In genomic region chr5:35525469-35526123, GRCm38 (mm10) we compare ENCODE assay signal across 8 mouse cellular contexts. TPM values are rescaled to one million over a fixed set of nuclear protein-coding genes. Genes with fewer than 3 reads are reported as not detected.
A peak's percentile ranks its signal among the peaks of the same experiment; 100 is the strongest.
DNase-seq lines count a peak whose midpoint lies in the region; ATAC-seq and TF ChIP-seq lines count a peak whose summit lies in the region.

Cpz (minus strand) TSS chr5:35525698.

- H3K9me3 ChIP-seq in heart, embryonic 12.5 days (replicated peaks), result no peaks in the 10 kb centered on the region
- H3K9me3 ChIP-seq in forebrain, embryonic 16.5 days (ENCODE audit: control insufficient read depth, low read length), result no peaks in the 10 kb centered on the region
- no peaks in the 10 kb centered on the region for H3K9me3 ChIP-seq in limb, embryonic 13.5 days

- DNase-seq in heart, adult 8-10 months (ENCODE audit: low spot score), result no peak
- DNase-seq in NIH3T3 (ENCODE audit: low read depth), result peak; percentile 51
- no peak for DNase-seq in B cell, adult 2 months
- DNase-seq in adrenal gland, postnatal 25 days, result no peak

- H3K4me1 ChIP-seq in heart, embryonic 12.5 days (replicated peaks), result peaks cover 17% of the 10 kb centered on the region
- H3K4me1 ChIP-seq in forebrain, embryonic 16.5 days (replicated peaks; ENCODE audit: control insufficient read depth, insufficient read depth, low read length), result peaks cover 5% of the 10 kb centered on the region; the same call in 1 of the 2 replicates
- H3K4me1 ChIP-seq in limb, embryonic 13.5 days, result peaks cover 22% of the 10 kb centered on the region
- peaks cover 13% of the 10 kb centered on the region for H3K4me1 ChIP-seq in olfactory bulb, adult 2 months (ENCODE audit: control insufficient read depth, insufficient read depth, low read length)

- no peak for TF ChIP-seq POLR2A in olfactory bulb, adult 2 months (IDR thresholded peaks at IDR 0.05; ENCODE audit: insufficient read depth, low read depth, low read length)

- H3K36me3 ChIP-seq in heart, embryonic 12.5 days, result no peaks in the 10 kb centered on the region
- no peaks in the 10 kb centered on the region for H3K36me3 ChIP-seq in forebrain, embryonic 16.5 days (ENCODE audit: control insufficient read depth, insufficient read depth)
- no peaks in the 10 kb centered on the region for H3K36me3 ChIP-seq in limb, embryonic 13.5 days

- peak within 1 kb of the TSS; percentile 40; the same call in 1 of the 2 replicates for H3K9ac ChIP-seq in heart, embryonic 12.5 days
- 0 out of 2 replicates have a peak within 1 kb of the TSS, but pooled peaks have one; percentile 39 for H3K9ac ChIP-seq in forebrain, embryonic 16.5 days (replicated peaks; ENCODE audit: low read depth, low read length)
- H3K9ac ChIP-seq in limb, embryonic 13.5 days, result peak within 1 kb of the TSS; percentile 67

- WGBS in heart, embryonic 12.5 days, result 2% methylated on average over 29 of the region's 29 CpGs
- 2% methylated on average over 29 of the region's 29 CpGs for WGBS in forebrain, embryonic 16.5 days
- 3% methylated on average over 29 of the region's 29 CpGs for WGBS in limb, embryonic 13.5 days
- WGBS in olfactory bulb, adult 2 months, result 8% methylated on average over 29 of the region's 29 CpGs

- H3K27ac ChIP-seq in heart, embryonic 12.5 days (ENCODE audit: poor library complexity, severe bottlenecking), result no peak within 1 kb of the TSS
- no peak within 1 kb of the TSS for H3K27ac ChIP-seq in forebrain, embryonic 16.5 days (ENCODE audit: low read length)
- no peak within 1 kb of the TSS for H3K27ac ChIP-seq in limb, embryonic 13.5 days
- no peak within 1 kb of the TSS for H3K27ac ChIP-seq in olfactory bulb, adult 2 months (ENCODE audit: insufficient read depth, low read depth, low read length)

- peaks cover 75% of the 10 kb centered on the region for H3K27me3 ChIP-seq in heart, embryonic 12.5 days (replicated peaks)
- H3K27me3 ChIP-seq in forebrain, embryonic 16.5 days (replicated peaks; ENCODE audit: control insufficient read depth, insufficient read depth, low read length), result peaks cover 15% of the 10 kb centered on the region
- H3K27me3 ChIP-seq in limb, embryonic 13.5 days, result peaks cover 50% of the 10 kb centered on the region

- peak within 1 kb of the TSS; percentile 63 for H3K4me2 ChIP-seq in heart, embryonic 12.5 days
- H3K4me2 ChIP-seq in forebrain, embryonic 16.5 days (ENCODE audit: low read length), result peak within 1 kb of the TSS; percentile 50
- H3K4me2 ChIP-seq in limb, embryonic 13.5 days (replicated peaks), result peak within 1 kb of the TSS; percentile 70

- peak; percentile 69 for ATAC-seq in heart, embryonic 12.5 days (ENCODE audit: insufficient number of reproducible peaks, low FRiP score)
- ATAC-seq in forebrain, embryonic 16.5 days, result peak; percentile 84
- ATAC-seq in limb, embryonic 13.5 days (ENCODE audit: low FRiP score, low read depth), result peak; percentile 84

- TF ChIP-seq CTCF in olfactory bulb, adult 2 months (IDR thresholded peaks at IDR 0.05; ENCODE audit: insufficient read depth, low read depth, low read length), result no peak

- H3K4me3 ChIP-seq in heart, embryonic 12.5 days, result peak within 1 kb of the TSS; percentile 37
- H3K4me3 ChIP-seq in forebrain, embryonic 16.5 days (replicated peaks; ENCODE audit: low read length), result peak within 1 kb of the TSS; percentile 24
- peak within 1 kb of the TSS; percentile 38 for H3K4me3 ChIP-seq in limb, embryonic 13.5 days
- H3K4me3 ChIP-seq in olfactory bulb, adult 2 months (ENCODE audit: insufficient read depth, low read depth, low read length), result 0 out of 2 replicates have a peak within 1 kb of the TSS, but pooled peaks have one; percentile 0

RNA-seq across cellular contexts. Expression of gene Cpz, which starts in this region (rescaled TPM):
- 5.8 and 6.0 TPM in 2 replicates for polyA plus RNA-seq in heart, embryonic 12.5 days (2016; fragmentation: Nextera tagmentation; extraction: Ambion mirVana)
- total RNA-seq in heart, adult 8-10 months (2022), result under 1 TPM in 3 of 4 experiments, not detected in 1; 0.25 to 0.59 (median 0.41) TPM
- polyA plus RNA-seq in forebrain, embryonic 16.5 days (2015; fragmentation: Nextera tagmentation; extraction: Ambion mirVana), result 1.2 and 1.7 TPM in 2 replicates
- 1.6 and 2.1 TPM in 2 replicates for polyA plus RNA-seq in limb, embryonic 13.5 days (2015; fragmentation: Nextera tagmentation; extraction: Ambion mirVana)
- not detected in 2 replicates for polyA plus RNA-seq in olfactory bulb, adult 2 months (2012; ENCODE audit: insufficient read depth, insufficient read length, low replicate concordance, missing spikeins)
- total RNA-seq in adrenal gland, postnatal 25 days (2021), result 0.76 and 0.81 TPM in 2 replicates
